ENCODE assay signal across 12 mouse cellular contexts in genomic region chr1:191446307-191446706, GRCm38 (mm10). TPM values are rescaled to one million over a fixed set of nuclear protein-coding genes. Genes with fewer than 3 reads are reported as not detected.
DNase-seq lines count a peak whose midpoint lies in the region; ATAC-seq and TF ChIP-seq lines count a peak whose summit lies in the region.
"Had no signal": no experiment of that assay in that cellular context is flagged by ENCODE, and none has a peak within 500 bp of the region (broad histone marks: within the 10 kb centered on the region; RNA-seq: fewer than 3 reads in every experiment).

No protein-coding gene starts in this region.

- no peak overlapping the region for H3K27ac ChIP-seq in intestine, embryonic 15.5 days
- no peak overlapping the region for H3K27ac ChIP-seq in intestine, postnatal 0 days (ENCODE audit: low read depth, low read length)
- H3K27ac ChIP-seq in liver, embryonic 14.5 days: no peak overlapping the region
- no peak overlapping the region for H3K27ac ChIP-seq in midbrain, embryonic 11.5 days (ENCODE audit: low read depth, low read length)
- no peak overlapping the region for H3K27ac ChIP-seq in forebrain, embryonic 14.5 days (ENCODE audit: low read depth, low read length)
- H3K27ac ChIP-seq: hindbrain, embryonic 14.5 days; midbrain, embryonic 12.5 days had no signal

- peak; percentile 46; the same call in 1 of the 2 replicates for ATAC-seq in intestine, embryonic 15.5 days
- no peak for ATAC-seq in intestine, postnatal 0 days
- ATAC-seq in liver, embryonic 14.5 days (ENCODE audit: insufficient read depth): no peak
- ATAC-seq in midbrain, embryonic 11.5 days (ENCODE audit: low FRiP score): no peak
- ATAC-seq in forebrain, embryonic 14.5 days: no peak

- H3K4me2 ChIP-seq in intestine, embryonic 15.5 days (replicated peaks): no peak overlapping the region
- no peak overlapping the region for H3K4me2 ChIP-seq in intestine, postnatal 0 days (replicated peaks; ENCODE audit: low read depth)
- H3K4me2 ChIP-seq in liver, embryonic 14.5 days (ENCODE audit: low read depth): peak overlapping the region; percentile 41
- H3K4me2 ChIP-seq in midbrain, embryonic 11.5 days: no peak overlapping the region
- no peak overlapping the region for H3K4me2 ChIP-seq in forebrain, embryonic 14.5 days (ENCODE audit: low read length)
- H3K4me2 ChIP-seq: hindbrain, embryonic 14.5 days; midbrain, embryonic 12.5 days had no signal

- H3K27me3 ChIP-seq in intestine, embryonic 15.5 days (replicated peaks): no peaks in the 10 kb centered on the region
- H3K27me3 ChIP-seq in intestine, postnatal 0 days (replicated peaks; ENCODE audit: control insufficient read depth, insufficient read depth, low read length): no peaks in the 10 kb centered on the region
- H3K27me3 ChIP-seq in liver, embryonic 14.5 days (ENCODE audit: control insufficient read depth, insufficient read depth, low read length): no peaks in the 10 kb centered on the region
- H3K27me3 ChIP-seq in midbrain, embryonic 11.5 days (ENCODE audit: control insufficient read depth, insufficient read depth, low read length): no peaks in the 10 kb centered on the region
- no peaks in the 10 kb centered on the region for H3K27me3 ChIP-seq in forebrain, embryonic 14.5 days (replicated peaks; ENCODE audit: control insufficient read depth, insufficient read depth, low read length)
- H3K27me3 ChIP-seq: midbrain, embryonic 12.5 days had no signal

- no peaks in the 10 kb centered on the region for H3K4me1 ChIP-seq in intestine, embryonic 15.5 days (replicated peaks)
- peaks cover 6% of the 10 kb centered on the region; the same call in 1 of the 2 replicates for H3K4me1 ChIP-seq in intestine, postnatal 0 days (replicated peaks; ENCODE audit: control insufficient read depth, insufficient read depth, low read length)
- H3K4me1 ChIP-seq in liver, embryonic 14.5 days (replicated peaks; ENCODE audit: control insufficient read depth in 2 of 2, insufficient read depth in 2 of 2, low read length in 1 of 2): peaks cover 36 to 43% of the 10 kb centered on the region in 2 experiments
- H3K4me1 ChIP-seq in midbrain, embryonic 11.5 days (ENCODE audit: control insufficient read depth, insufficient read depth, low read length): no peaks in the 10 kb centered on the region
- H3K4me1 ChIP-seq in forebrain, embryonic 14.5 days (ENCODE audit: control insufficient read depth, insufficient read depth, low read length): no peaks in the 10 kb centered on the region
- H3K4me1 ChIP-seq: midbrain, embryonic 12.5 days had no signal

- no peak overlapping the region for H3K9ac ChIP-seq in intestine, embryonic 15.5 days
- H3K9ac ChIP-seq in intestine, postnatal 0 days (ENCODE audit: low read depth, low read length): no peak overlapping the region
- H3K9ac ChIP-seq in liver, embryonic 14.5 days (replicated peaks): no peak overlapping the region
- no peak overlapping the region for H3K9ac ChIP-seq in midbrain, embryonic 11.5 days (ENCODE audit: low read length)
- H3K9ac ChIP-seq in forebrain, embryonic 14.5 days (ENCODE audit: low read length): no peak overlapping the region
- H3K9ac ChIP-seq: hindbrain, embryonic 14.5 days; midbrain, embryonic 12.5 days had no signal

- no peak overlapping the region for H3K4me3 ChIP-seq in intestine, embryonic 15.5 days (replicated peaks)
- H3K4me3 ChIP-seq in intestine, postnatal 0 days (ENCODE audit: low read depth, low read length): no peak overlapping the region
- H3K4me3 ChIP-seq in liver, embryonic 14.5 days (ENCODE audit: insufficient read depth in 1 of 2, low read depth in 2 of 2, low read length in 2 of 2): no peak overlapping the region
- no peak overlapping the region for H3K4me3 ChIP-seq in midbrain, embryonic 11.5 days (ENCODE audit: low read depth, low read length)
- H3K4me3 ChIP-seq in forebrain, embryonic 14.5 days (ENCODE audit: low read depth, low read length): no peak overlapping the region
- H3K4me3 ChIP-seq: midbrain, embryonic 12.5 days had no signal

- no peak for TF ChIP-seq CTCF in intestine, postnatal 0 days (IDR thresholded peaks at IDR 0.05; ENCODE audit: low read depth)
- no peak for TF ChIP-seq CTCF in liver, embryonic 14.5 days (IDR thresholded peaks at IDR 0.05; ENCODE audit: low read depth)

- H3K36me3 ChIP-seq in intestine, embryonic 15.5 days: no peaks in the 10 kb centered on the region
- no peaks in the 10 kb centered on the region for H3K36me3 ChIP-seq in intestine, postnatal 0 days (ENCODE audit: control insufficient read depth, insufficient read depth)
- no peaks in the 10 kb centered on the region for H3K36me3 ChIP-seq in liver, embryonic 14.5 days (replicated peaks; ENCODE audit: control insufficient read depth, insufficient read depth, low read depth)
- H3K36me3 ChIP-seq in midbrain, embryonic 11.5 days (ENCODE audit: control insufficient read depth, insufficient read depth, low read length): no peaks in the 10 kb centered on the region
- H3K36me3 ChIP-seq in forebrain, embryonic 14.5 days (ENCODE audit: control insufficient read depth, insufficient read depth, low read length): no peaks in the 10 kb centered on the region
- H3K36me3 ChIP-seq: midbrain, embryonic 12.5 days had no signal

- no peak for TF ChIP-seq EP300 in liver, embryonic 14.5 days (IDR thresholded peaks at IDR 0.05; ENCODE audit: low read depth)

- WGBS in intestine, embryonic 15.5 days: 67% methylated on average over 5 of the region's 5 CpGs
- WGBS in intestine, postnatal 0 days: 48% methylated on average over 5 of the region's 5 CpGs
- WGBS in liver, embryonic 14.5 days (ENCODE audit: insufficient replicate concordance): 57% methylated on average over 5 of the region's 5 CpGs
- WGBS in midbrain, embryonic 11.5 days: 84% methylated on average over 5 of the region's 5 CpGs
- WGBS in forebrain, embryonic 14.5 days: 75% methylated on average over 5 of the region's 5 CpGs

- no peaks in the 10 kb centered on the region for H3K9me3 ChIP-seq in intestine, embryonic 15.5 days
- H3K9me3 ChIP-seq in intestine, postnatal 0 days (ENCODE audit: control insufficient read depth): no peaks in the 10 kb centered on the region
- no peaks in the 10 kb centered on the region for H3K9me3 ChIP-seq in liver, embryonic 14.5 days (ENCODE audit: control insufficient read depth, low read length)
- no peaks in the 10 kb centered on the region for H3K9me3 ChIP-seq in midbrain, embryonic 11.5 days (ENCODE audit: control insufficient read depth, low read length)
- no peaks in the 10 kb centered on the region for H3K9me3 ChIP-seq in forebrain, embryonic 14.5 days (replicated peaks; ENCODE audit: control insufficient read depth, low read length)
- H3K9me3 ChIP-seq: midbrain, embryonic 12.5 days had no signal

- peak; percentile 92 for DNase-seq in kidney, adult 9 months
- no peak for DNase-seq in liver, embryonic 14.5 days (ENCODE audit: low read depth in 3 of 3, low spot score in 3 of 3)
- DNase-seq in thymus, postnatal 4 days: peak; percentile 56
- DNase-seq in midbrain, embryonic 11.5 days (ENCODE audit: low spot score, missing footprints): no peak
- no peak for DNase-seq in cerebellum, postnatal 25 days
- no peak for DNase-seq in forebrain, embryonic 14.5 days (ENCODE audit: low spot score)
- DNase-seq: cerebellum, adult 2 months; left cerebral cortex, postnatal 4 days had no signal

RNA-seq across cellular contexts. Expression of gene Ppp2r5a, which starts 43.2 kb away (rescaled TPM):
- 23.7 and 27.0 TPM in 2 replicates for polyA plus RNA-seq in intestine, embryonic 15.5 days (2015; fragmentation: Nextera tagmentation; extraction: Ambion mirVana)
- polyA plus RNA-seq in intestine, postnatal 0 days (2015; fragmentation: Nextera tagmentation; extraction: Ambion mirVana): 28.7 and 31.7 TPM in 2 replicates
- 16.4 and 23.8 TPM in 2 replicates for polyA plus RNA-seq in liver, embryonic 14.5 days (2012; rRNA removed)
- 21.0 and 23.8 TPM in 2 replicates for polyA plus RNA-seq in liver, embryonic 14.5 days (2014; fragmentation: Nextera tagmentation; extraction: Ambion mirVana)
- polyA plus RNA-seq in midbrain, embryonic 11.5 days (2014; fragmentation: Nextera tagmentation; extraction: Ambion mirVana): 14.8 and 19.2 TPM in 2 replicates
- 10.5 and 11.8 TPM in 2 replicates for polyA plus RNA-seq in forebrain, embryonic 14.5 days (2014; fragmentation: Nextera tagmentation; extraction: Ambion mirVana)

Comparison
In these comparisons a context has a peak if more than half of its experiments do, and no peak if none do; other contexts are left out.
1. DNase-seq: peak in kidney, adult 9 months (single experiment) and thymus, postnatal 4 days (single experiment); none in liver, embryonic 14.5 days (0 of 3), midbrain, embryonic 11.5 days (single experiment), cerebellum, postnatal 25 days (0 of 2) and forebrain, embryonic 14.5 days (single experiment).